ENCODE assay signal across 9 mouse cellular contexts in the genomic region with DNA sequence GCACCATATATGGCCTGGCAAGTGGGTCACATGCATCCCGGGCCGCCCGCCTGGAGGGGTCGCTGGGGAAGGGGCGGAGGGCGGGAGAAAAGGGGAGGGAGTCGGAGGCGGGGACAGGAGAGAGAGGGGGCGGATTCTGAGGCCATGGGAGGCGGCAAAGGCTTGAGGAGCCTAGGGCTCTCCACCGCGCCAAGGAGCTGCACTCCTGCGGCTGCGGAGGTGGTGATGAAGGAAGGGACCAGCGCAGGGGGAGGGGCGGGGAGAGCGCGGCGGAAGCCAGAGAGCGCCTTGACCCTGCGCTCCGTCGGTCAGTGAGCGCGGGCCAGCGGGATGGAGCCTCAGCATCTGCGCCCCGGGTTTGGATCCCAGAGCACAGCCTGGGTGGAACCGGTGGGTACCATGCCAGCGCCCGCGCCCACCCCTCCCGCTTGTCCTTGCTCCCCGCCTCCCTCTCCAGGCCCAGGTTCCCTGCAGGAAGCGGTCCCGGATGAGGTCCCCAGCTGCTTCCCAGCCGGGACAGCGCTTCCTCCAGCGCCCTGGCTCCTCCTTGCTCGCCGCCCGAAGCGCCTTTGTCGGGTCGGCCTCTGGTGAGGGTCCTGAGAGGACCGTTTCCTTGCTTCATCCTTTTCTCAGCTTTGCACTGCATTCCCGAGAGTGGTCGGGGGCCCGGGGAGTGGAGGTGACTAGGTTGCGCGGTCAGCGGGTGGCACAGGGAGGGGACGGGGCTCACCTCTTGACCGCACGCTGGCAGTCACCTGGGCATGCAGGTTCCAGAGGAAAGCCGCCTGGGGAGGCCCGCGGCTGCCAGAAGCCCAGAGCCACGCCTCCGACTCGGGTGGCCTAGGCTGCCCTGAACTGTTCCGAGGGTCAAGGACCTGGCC. TPM values are rescaled to one million over a fixed set of nuclear protein-coding genes. Genes with fewer than 3 reads are reported as not detected.
DNase-seq lines count a peak whose midpoint lies in the region; ATAC-seq and TF ChIP-seq lines count a peak whose summit lies in the region.
"Not testable (repeated sequence)": the region's sequence is repeated elsewhere in the genome, so short reads cannot be mapped to it uniquely, and the experiment has no call there.
"Had no signal": no experiment of that assay in that cellular context is flagged by ENCODE, and none has a peak within 500 bp of the region (broad histone marks: within the 10 kb centered on the region; RNA-seq: fewer than 3 reads in every experiment).

Gene D830030K20Rik, plus strand, starts transcription at position 217 of the 881 bp plus-strand sequence.

- TF ChIP-seq EP300 in lung, postnatal 0 days (IDR thresholded peaks at IDR 0.05), result not testable (repeated sequence)

- DNase-seq in cerebellum, adult 2 months, result peak; percentile 1 to 18
- peak; percentile 58 for DNase-seq in intestine, embryonic 14.5 days (ENCODE audit: low spot score)
- peak; percentile 45 for DNase-seq in limb, embryonic 11.5 days (ENCODE audit: low spot score)
- DNase-seq in lung, postnatal 0 days (ENCODE audit: low spot score), result peak; percentile 4

- not testable (repeated sequence) for ATAC-seq in heart, embryonic 13.5 days (ENCODE audit: extremely low read depth, insufficient number of reproducible peaks, low FRiP score, low TSS enrichment); intestine, embryonic 14.5 days (replicated peaks; ENCODE audit: low FRiP score, low TSS enrichment, low read depth); limb, embryonic 11.5 days (ENCODE audit: insufficient number of reproducible peaks, low FRiP score, low TSS enrichment, low read depth); lung, postnatal 0 days
- ATAC-seq in neural tube, embryonic 15.5 days (ENCODE audit: low FRiP score), result peak; percentile 76; the same call in 1 of the 2 replicates

- not testable (repeated sequence) for H3K36me3 ChIP-seq in heart, embryonic 13.5 days; intestine, embryonic 14.5 days (ENCODE audit: control insufficient read depth, insufficient read depth, low read length); limb, embryonic 11.5 days (ENCODE audit: control insufficient read depth, insufficient read depth, low read length); lung, postnatal 0 days (ENCODE audit: insufficient read depth, low read length); neural tube, embryonic 15.5 days

- H3K27ac ChIP-seq in cerebellum, adult 2 months (ENCODE audit: insufficient read depth, low read length); embryonic fibroblast, embryonic 13.5 days (ENCODE audit: insufficient read depth, low read length); heart, embryonic 13.5 days (replicated peaks); intestine, embryonic 14.5 days (ENCODE audit: low read depth); limb, embryonic 11.5 days (replicated peaks; ENCODE audit: low read depth, low read length); lung, postnatal 0 days (ENCODE audit: low read length); neural tube, embryonic 15.5 days (replicated peaks): not testable (repeated sequence)

- not testable (repeated sequence) for TF ChIP-seq POLR2A in cerebellum, adult 2 months (IDR thresholded peaks at IDR 0.05; ENCODE audit: borderline replicate concordance, insufficient read depth, low read length); embryonic fibroblast, embryonic 13.5 days (IDR thresholded peaks at IDR 0.05; ENCODE audit: low read depth, low read length)

- peak within 1 kb of the TSS; percentile 81 for H3K4me2 ChIP-seq in heart, embryonic 13.5 days
- H3K4me2 ChIP-seq in intestine, embryonic 14.5 days (ENCODE audit: low read length), result peak within 1 kb of the TSS; percentile 63
- peak within 1 kb of the TSS; percentile 61 for H3K4me2 ChIP-seq in limb, embryonic 11.5 days (ENCODE audit: low read depth, severe bottlenecking)
- peak within 1 kb of the TSS; percentile 54 for H3K4me2 ChIP-seq in lung, postnatal 0 days (replicated peaks; ENCODE audit: low read depth, low read length)
- H3K4me2 ChIP-seq in neural tube, embryonic 15.5 days, result peak within 1 kb of the TSS; percentile 75

- H3K27me3 ChIP-seq in cerebellum, adult 2 months (ENCODE audit: control insufficient read depth, insufficient read depth, low read length); heart, embryonic 13.5 days (replicated peaks); intestine, embryonic 14.5 days (replicated peaks; ENCODE audit: control insufficient read depth, insufficient read depth, low read length); limb, embryonic 11.5 days (ENCODE audit: control insufficient read depth, insufficient read depth, low read length); lung, postnatal 0 days (replicated peaks; ENCODE audit: insufficient read depth, low read length); neural tube, embryonic 15.5 days (replicated peaks): not testable (repeated sequence)

- 0% methylated on average over 26 of the region's 62 CpGs for WGBS in cerebellum, adult 2 months
- 0% methylated on average over 23 of the region's 62 CpGs for WGBS in heart, embryonic 13.5 days
- WGBS in intestine, embryonic 14.5 days, result 2% methylated on average over 22 of the region's 62 CpGs
- 2% methylated on average over 15 of the region's 62 CpGs for WGBS in limb, embryonic 11.5 days
- 2% methylated on average over 13 of the region's 62 CpGs for WGBS in lung, postnatal 0 days
- under 1% methylated on average over 29 of the region's 62 CpGs for WGBS in neural tube, embryonic 15.5 days

- peak within 1 kb of the TSS; percentile 80 for H3K9ac ChIP-seq in heart, embryonic 13.5 days
- not testable (repeated sequence) for H3K9ac ChIP-seq in intestine, embryonic 14.5 days (ENCODE audit: low read length); limb, embryonic 11.5 days (ENCODE audit: low read length); lung, postnatal 0 days (replicated peaks; ENCODE audit: low read depth)
- H3K9ac ChIP-seq in neural tube, embryonic 15.5 days (replicated peaks), result peak within 1 kb of the TSS; percentile 60

- not testable (repeated sequence) for H3K4me1 ChIP-seq in cerebellum, adult 2 months (ENCODE audit: control insufficient read depth, insufficient read depth, low read length); embryonic fibroblast, embryonic 13.5 days (ENCODE audit: control insufficient read depth, insufficient read depth, low read length); heart, embryonic 13.5 days; intestine, embryonic 14.5 days (replicated peaks; ENCODE audit: control insufficient read depth, insufficient read depth, low read length); limb, embryonic 11.5 days (ENCODE audit: control insufficient read depth, insufficient read depth, low read length); lung, postnatal 0 days (ENCODE audit: insufficient read depth, low read depth, low read length); neural tube, embryonic 15.5 days

- not testable (repeated sequence) for H3K4me3 ChIP-seq in cerebellum, adult 2 months (replicated peaks; ENCODE audit: insufficient read depth, low read depth, low read length)
- peak within 1 kb of the TSS; percentile 32; the same call in 1 of the 2 replicates for H3K4me3 ChIP-seq in embryonic fibroblast, embryonic 13.5 days (ENCODE audit: insufficient read depth, low read length)
- H3K4me3 ChIP-seq in heart, embryonic 13.5 days, result peak within 1 kb of the TSS; percentile 63
- peak within 1 kb of the TSS; percentile 39 for H3K4me3 ChIP-seq in intestine, embryonic 14.5 days (ENCODE audit: low read depth, low read length)
- H3K4me3 ChIP-seq in limb, embryonic 11.5 days (ENCODE audit: low read depth, low read length), result peak within 1 kb of the TSS; percentile 39
- H3K4me3 ChIP-seq in lung, postnatal 0 days (ENCODE audit: low read depth, low read length), result peak within 1 kb of the TSS; percentile 25; the same call in 1 of the 2 replicates
- peak within 1 kb of the TSS; percentile 56 for H3K4me3 ChIP-seq in neural tube, embryonic 15.5 days (replicated peaks)

- not testable (repeated sequence) for TF ChIP-seq CTCF in cerebellum, adult 2 months (IDR thresholded peaks at IDR 0.05; ENCODE audit: borderline replicate concordance, insufficient read depth, low read depth, low read length); embryonic fibroblast, embryonic 13.5 days (IDR thresholded peaks at IDR 0.05; ENCODE audit: borderline replicate concordance, insufficient read depth, low read length); lung, postnatal 0 days (IDR thresholded peaks at IDR 0.05)

- H3K9me3 ChIP-seq in heart, embryonic 13.5 days; intestine, embryonic 14.5 days (ENCODE audit: control insufficient read depth, low read length); limb, embryonic 11.5 days (ENCODE audit: control insufficient read depth, low read length); lung, postnatal 0 days (ENCODE audit: low read length); neural tube, embryonic 15.5 days (replicated peaks): not testable (repeated sequence)

RNA-seq across cellular contexts. Expression of gene D830030K20Rik, which starts in this region (rescaled TPM):
- polyA plus RNA-seq in cerebellum, adult 2 months (2012; rRNA removed), result 7.8 and 9.7 TPM in 2 replicates
- not detected in 2 replicates for polyA plus RNA-seq in embryonic fibroblast, embryonic 13.5 days (2011; ENCODE audit: insufficient read length, low read depth, missing spikeins)
- 32.7 and 39.3 TPM in 2 replicates for polyA plus RNA-seq in heart, embryonic 13.5 days (2015; fragmentation: Nextera tagmentation; extraction: Ambion mirVana)
- 3.9 and 5.8 TPM in 2 replicates for polyA plus RNA-seq in intestine, embryonic 14.5 days (2014; fragmentation: Nextera tagmentation; extraction: Ambion mirVana)
- 7.2 and 7.7 TPM in 2 replicates for polyA plus RNA-seq in limb, embryonic 11.5 days (2014; fragmentation: Nextera tagmentation; extraction: Ambion mirVana)
- 0.71 and 1.7 TPM in 2 replicates for polyA plus RNA-seq in lung, postnatal 0 days (2015; fragmentation: Nextera tagmentation; extraction: Ambion mirVana)
- polyA plus RNA-seq in neural tube, embryonic 15.5 days (2015; fragmentation: Nextera tagmentation; extraction: Ambion mirVana), result 34.3 and 37.1 TPM in 2 replicates
- polyA plus RNA-seq: G1E; spleen, adult 2 months had no signal

Comparison
In these comparisons a context has a peak if more than half of its experiments do, and no peak if none do; other contexts are left out.
1. DNase-seq: peak in every context shown above with its lines; median percentile 58 in intestine, embryonic 14.5 days; 45 in limb, embryonic 11.5 days; 10 in cerebellum, adult 2 months; 4 in lung, postnatal 0 days.